Mouse (Mus musculus) CD8-positive naive resting alpha-beta T cell, adult 2 months (primary cell): ENCODE data around the gene Tubgcp3.
"Not testable (repeated sequence)": the region's sequence is repeated elsewhere in the genome, so short reads cannot be mapped to it uniquely, and the experiment has no call there.

Experiments
- DNase-seq, 2 experiments: peaks; one replicate each; pipeline ENCODE4 v3.0.0; 2022; ENCODE audit warnings: low read depth in 2 of 2, low spot score in 2 of 2

Gene Tubgcp3

GRCm38 (mm10) chr8:12672056-12672881, at the start of gene Tubgcp3:
TSS of gene Tubgcp3 (minus strand) at chr8:12672248.
- DNase-seq = peak; percentile 78 to 82

- DNase-seq = no peak
These were observed 47.0 kb upstream of the Tubgcp3 start for GRCm38 (mm10) chr8:12719091-12719490.

GRCm38 (mm10) chr8:12715861-12716585, 44.0 kb upstream of the Tubgcp3 start:
- DNase-seq = no peak

- no peak for DNase-seq
These were observed 39.6 kb upstream of the Tubgcp3 start for GRCm38 (mm10) chr8:12711623-12712022.

- DNase-seq = no peak
These were observed 31.5 kb upstream of the Tubgcp3 start for GRCm38 (mm10) chr8:12703597-12703996.

GRCm38 (mm10) chr8:12702290-12702689, 30.2 kb upstream of the Tubgcp3 start:
- no peak for DNase-seq

- no peak for DNase-seq
These were observed 26.7 kb upstream of the Tubgcp3 start for GRCm38 (mm10) chr8:12698660-12699277.

GRCm38 (mm10) chr8:12688851-12689250, 16.8 kb upstream of the Tubgcp3 start:
- DNase-seq = no peak

- DNase-seq = peak; percentile 74 to 82
These were observed 5.5 kb upstream of the Tubgcp3 start for GRCm38 (mm10) chr8:12677529-12677928.

GRCm38 (mm10) chr8:12671473-12672055, 484 bp downstream of the Tubgcp3 start:
- DNase-seq = no peak

GRCm38 (mm10) chr8:12670965-12671364, 1.1 kb downstream of the Tubgcp3 start:
- no peak for DNase-seq

GRCm38 (mm10) chr8:12668832-12669231, 3.2 kb downstream of the Tubgcp3 start:
- DNase-seq = no peak

GRCm38 (mm10) chr8:12666530-12666929, 5.5 kb downstream of the Tubgcp3 start:
- not testable (repeated sequence) for DNase-seq

- no peak for DNase-seq
These were observed 9.0 kb downstream of the Tubgcp3 start for GRCm38 (mm10) chr8:12663105-12663456.

GRCm38 (mm10) chr8:12662375-12663104, 9.5 kb downstream of the Tubgcp3 start:
- no peak for DNase-seq

GRCm38 (mm10) chr8:12657411-12657810, 14.6 kb downstream of the Tubgcp3 start:
- no peak for DNase-seq

- DNase-seq = no peak
These were observed 20.8 kb downstream of the Tubgcp3 start for GRCm38 (mm10) chr8:12651246-12651645.

GRCm38 (mm10) chr8:12650495-12650894, 21.6 kb downstream of the Tubgcp3 start:
- DNase-seq = no peak

GRCm38 (mm10) chr8:12648951-12649350, 23.1 kb downstream of the Tubgcp3 start:
- no peak for DNase-seq

- DNase-seq = no peak
These were observed 25.5 kb downstream of the Tubgcp3 start for GRCm38 (mm10) chr8:12646536-12646935.

GRCm38 (mm10) chr8:12644894-12645293, 27.2 kb downstream of the Tubgcp3 start:
- DNase-seq = no peak
